In the genomic region with DNA sequence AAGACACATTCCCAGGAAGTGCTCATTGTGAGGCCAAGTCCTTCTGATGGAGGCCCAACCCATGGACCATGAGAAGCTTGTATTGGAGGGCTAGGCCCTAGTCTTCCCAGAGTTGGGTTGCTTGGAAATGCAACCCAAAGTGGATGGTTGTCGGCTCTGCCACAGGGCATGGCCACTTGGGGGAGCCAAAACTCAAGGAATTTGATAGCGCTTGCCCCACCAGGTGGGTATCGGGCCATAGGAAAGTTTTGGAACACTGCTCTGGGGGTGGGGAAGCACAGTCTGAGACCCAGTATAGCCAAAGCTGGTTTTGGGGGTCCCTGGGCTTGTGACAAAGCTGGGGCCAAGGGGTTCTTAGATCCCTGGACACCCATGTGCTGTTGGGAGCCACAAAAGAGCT, we compare ENCODE assay signal across 8 mouse cellular contexts. TPM values are rescaled to one million over a fixed set of nuclear protein-coding genes. Genes with fewer than 3 reads are reported as not detected.
DNase-seq lines count a peak whose midpoint lies in the region; ATAC-seq and TF ChIP-seq lines count a peak whose summit lies in the region.

No protein-coding gene starts in this region.

- DNase-seq in adrenal gland, adult (ENCODE audit: inconsistent age in 2 of 2, low spot score in 1 of 2), result peak; percentile 18 to 73
- no peak for DNase-seq in adrenal gland, postnatal 4 days (ENCODE audit: low spot score in 2 of 2)
- peak; percentile 10 for DNase-seq in liver, adult 2 months (ENCODE audit: extremely low read depth, low read depth, low spot score)
- peak; percentile 61 for DNase-seq in adrenal gland, postnatal 10 days
- peak; percentile 77 for DNase-seq in intestine, embryonic 14.5 days (ENCODE audit: low spot score)
- peak; percentile 23 for DNase-seq in lung, postnatal 14 days
- DNase-seq in urinary bladder, postnatal 36 days (ENCODE audit: low spot score in 2 of 2), result no peak

- no peaks in the 10 kb centered on the region for H3K36me3 ChIP-seq in liver, adult 2 months (ENCODE audit: control insufficient read depth, insufficient read depth, low read length)
- no peaks in the 10 kb centered on the region for H3K36me3 ChIP-seq in liver, embryonic 12.5 days
- H3K36me3 ChIP-seq in intestine, embryonic 14.5 days (ENCODE audit: control insufficient read depth, insufficient read depth, low read length), result no peaks in the 10 kb centered on the region

- no peaks in the 10 kb centered on the region for H3K27me3 ChIP-seq in liver, adult 2 months (ENCODE audit: control insufficient read depth, insufficient read depth, low read length)
- H3K27me3 ChIP-seq in liver, embryonic 12.5 days (replicated peaks), result no peaks in the 10 kb centered on the region
- no peaks in the 10 kb centered on the region for H3K27me3 ChIP-seq in intestine, embryonic 14.5 days (replicated peaks; ENCODE audit: control insufficient read depth, insufficient read depth, low read length)

- no peaks in the 10 kb centered on the region for H3K79me2 ChIP-seq in liver, adult 2 months (ENCODE audit: control insufficient read depth, insufficient read depth, low read length)

- H3K9ac ChIP-seq in liver, adult 2 months (ENCODE audit: low read depth, low read length), result no peak overlapping the region
- no peak overlapping the region for H3K9ac ChIP-seq in liver, embryonic 12.5 days
- H3K9ac ChIP-seq in intestine, embryonic 14.5 days (ENCODE audit: low read length), result no peak overlapping the region

- H3K4me3 ChIP-seq in liver, adult 2 months (ENCODE audit: insufficient read depth, low read depth, low read length), result no peak overlapping the region
- no peak overlapping the region for H3K4me3 ChIP-seq in liver, embryonic 12.5 days
- no peak overlapping the region for H3K4me3 ChIP-seq in intestine, embryonic 14.5 days (ENCODE audit: low read depth, low read length)

- H3K4me2 ChIP-seq in liver, embryonic 12.5 days, result no peak overlapping the region
- no peak overlapping the region for H3K4me2 ChIP-seq in intestine, embryonic 14.5 days (ENCODE audit: low read length)

- H3K9me3 ChIP-seq in liver, embryonic 12.5 days (replicated peaks), result no peaks in the 10 kb centered on the region
- no peaks in the 10 kb centered on the region for H3K9me3 ChIP-seq in intestine, embryonic 14.5 days (ENCODE audit: control insufficient read depth, low read length)

- 19% methylated on average over 3 of the region's 3 CpGs for WGBS in liver, adult 2 months
- WGBS in liver, embryonic 12.5 days (ENCODE audit: insufficient replicate concordance), result 12% methylated on average over 3 of the region's 3 CpGs
- WGBS in intestine, embryonic 14.5 days, result 21% methylated on average over 3 of the region's 3 CpGs

- no peak for TF ChIP-seq POLR2A in liver, adult 2 months (IDR thresholded peaks at IDR 0.05; ENCODE audit: extremely low read depth, insufficient read depth, low read length)

- ATAC-seq in liver, embryonic 12.5 days, result no peak
- 0 out of 2 replicates have a peak, but pooled peaks have one; percentile 27 for ATAC-seq in intestine, embryonic 14.5 days (replicated peaks; ENCODE audit: low FRiP score, low TSS enrichment, low read depth)

- peak; percentile 82 for TF ChIP-seq CTCF in liver, adult 2 months (IDR thresholded peaks at IDR 0.05; ENCODE audit: low read depth, low read length)

- no peak overlapping the region for H3K27ac ChIP-seq in liver, adult 2 months (replicated peaks; ENCODE audit: insufficient read depth, low read depth, low read length)
- no peak overlapping the region for H3K27ac ChIP-seq in liver, embryonic 12.5 days
- H3K27ac ChIP-seq in intestine, embryonic 14.5 days (ENCODE audit: low read depth), result no peak overlapping the region

- no peaks in the 10 kb centered on the region for H3K4me1 ChIP-seq in liver, adult 2 months (ENCODE audit: control insufficient read depth, insufficient read depth, low read length)
- H3K4me1 ChIP-seq in liver, embryonic 12.5 days, result no peaks in the 10 kb centered on the region
- no peaks in the 10 kb centered on the region for H3K4me1 ChIP-seq in intestine, embryonic 14.5 days (replicated peaks; ENCODE audit: control insufficient read depth, insufficient read depth, low read length)

RNA-seq across cellular contexts. Expression of a gene that starts 42.3 kb away (rescaled TPM):
- total RNA-seq in adrenal gland, postnatal 4 days (2021), result 10 to 100 TPM; 31.6 to 36.4 TPM
- total RNA-seq in liver, adult 2 months (2014; rRNA removed), result 3.2 and 5.6 TPM in 2 replicates
- polyA plus RNA-seq in liver, adult 2 months (2012; rRNA removed), result 6.3 and 10.7 TPM in 2 replicates
- 7.2 and 7.6 TPM in 2 replicates for polyA plus RNA-seq in liver, embryonic 12.5 days (2016; fragmentation: Nextera tagmentation; extraction: Ambion mirVana)
- total RNA-seq in adrenal gland, postnatal 10 days (2021), result 10 to 100 TPM; 23.1 to 25.9 TPM
- 10.8 and 11.0 TPM in 2 replicates for polyA plus RNA-seq in intestine, embryonic 14.5 days (2014; fragmentation: Nextera tagmentation; extraction: Ambion mirVana)

Comparison
In these comparisons a context has a peak if more than half of its experiments do, and no peak if none do; other contexts are left out.
1. DNase-seq: peak in adrenal gland, adult (2 of 2), liver, adult 2 months (single experiment), adrenal gland, postnatal 10 days (single experiment), intestine, embryonic 14.5 days (single experiment) and lung, postnatal 14 days (single experiment); none in adrenal gland, postnatal 4 days (0 of 2) and urinary bladder, postnatal 36 days (0 of 2).